Mouse (Mus musculus): Measurements from ENCODE around the gene Ccdc155.

Gene Ccdc155

GRCm38 (mm10) chr7:45224826-45225225 lies 20.1 kb upstream of the Ccdc155 start:
- DNase-seq, result no peak

- DNase-seq, result no peak
These were observed 17.0 kb upstream of the Ccdc155 start for GRCm38 (mm10) chr7:45221680-45222079.

GRCm38 (mm10) chr7:45216442-45217183 lies 11.9 kb upstream of the Ccdc155 start:
- peak; percentile 52 to 64 for DNase-seq

- DNase-seq, result peak; percentile 45 to 64
These were observed 11.2 kb upstream of the Ccdc155 start, which contains the start of gene Tead2 for GRCm38 (mm10) chr7:45215673-45216441. TSS of gene Tead2 (plus strand) at chr7:45215753.

- no peak for DNase-seq
These were observed 9.0 kb upstream of the Ccdc155 start for GRCm38 (mm10) chr7:45213708-45214107.

- no peak for DNase-seq
These were observed 7.7 kb upstream of the Ccdc155 start for GRCm38 (mm10) chr7:45212356-45212755.

- DNase-seq, result no peak
These were observed 7.2 kb upstream of the Ccdc155 start, which contains the start of gene Dkkl1 for GRCm38 (mm10) chr7:45211851-45212251. TSS of gene Dkkl1 (minus strand) at chr7:45212147.

- no peak for DNase-seq
These were observed 6.4 kb upstream of the Ccdc155 start for GRCm38 (mm10) chr7:45211070-45211469.

- DNase-seq, result no peak
These were observed 3.6 kb upstream of the Ccdc155 start for GRCm38 (mm10) chr7:45208260-45208659.

GRCm38 (mm10) chr7:45202654-45203053 lies 2.0 kb downstream of the Ccdc155 start:
- DNase-seq, result no peak

- no peak for DNase-seq
These were observed 5.7 kb downstream of the Ccdc155 start for GRCm38 (mm10) chr7:45198961-45199360.

- peak; percentile 71 to 78 for DNase-seq
These were observed 6.3 kb downstream of the Ccdc155 start for GRCm38 (mm10) chr7:45198435-45198834.

- DNase-seq, result no peak
These were observed 7.7 kb downstream of the Ccdc155 start for GRCm38 (mm10) chr7:45196994-45197393.

GRCm38 (mm10) chr7:45196176-45196535 lies 8.5 kb downstream of the Ccdc155 start:
- no peak for DNase-seq

- DNase-seq, result no peak
These were observed 9.1 kb downstream of the Ccdc155 start for GRCm38 (mm10) chr7:45195341-45196175.

- DNase-seq, result peak in 1 of 2 experiments; percentile 16
These were observed 10.6 kb downstream of the Ccdc155 start for GRCm38 (mm10) chr7:45193871-45194785.

GRCm38 (mm10) chr7:45193406-45193805 lies 11.3 kb downstream of the Ccdc155 start:
- DNase-seq, result no peak

GRCm38 (mm10) chr7:45192585-45193310 lies 11.9 kb downstream of the Ccdc155 start:
- DNase-seq, result no peak

- DNase-seq, result no peak
These were observed 12.8 kb downstream of the Ccdc155 start for GRCm38 (mm10) chr7:45191803-45192363.

- DNase-seq, result no peak
These were observed 13.5 kb downstream of the Ccdc155 start for GRCm38 (mm10) chr7:45191161-45191560.

GRCm38 (mm10) chr7:45190186-45190585 lies 14.5 kb downstream of the Ccdc155 start:
- DNase-seq, result no peak
